Mouse (Mus musculus) heart, embryonic 14.5 days (tissue): ENCODE measurements around the gene Olfr857. TPM values are rescaled to one million over a fixed set of nuclear protein-coding genes. Genes with fewer than 3 reads are reported as not detected.
"Not testable (repeated sequence)": the region's sequence is repeated elsewhere in the genome, so short reads cannot be mapped to it uniquely, and the experiment has no call there.

Experiments used
- ATAC-seq: fragments of 200-750 bp; cut with Nextera tagmentation; 2 replicates; pipeline ENCODE4 v1.8.0; 2017; ENCODE audit warnings: low read depth, moderate TSS enrichment; ENCODE audit not compliant: insufficient number of reproducible peaks, insufficient read depth, low FRiP score
- H3K27ac ChIP-seq, 2 experiments: fragments of 200-500 bp in 1 of 2; fragments of 300-500 bp in 1 of 2; sonication (generic) in 1 of 2; replicated peaks in 1 of 2; 2 replicates each; pipeline ENCODE4 v1.5.1; 2012 to 2014; ENCODE audit warnings: low read depth in 2 of 2, low read length in 2 of 2, control low read depth in 1 of 2, mild to moderate bottlenecking in 1 of 2, mixed read lengths in 1 of 2; ENCODE audit not compliant: control insufficient read depth in 1 of 2, insufficient read depth in 1 of 2
- H3K27me3 ChIP-seq: fragments of 300-500 bp; sonication (generic); 2 replicates; pipeline ENCODE4 v1.6.1; 2014; ENCODE audit warnings: mild to moderate bottlenecking, low read length, control low read depth; ENCODE audit not compliant: control insufficient read depth, insufficient read depth
- H3K36me3 ChIP-seq: fragments of 300-500 bp; sonication (generic); 2 replicates; pipeline ENCODE4 v1.6.1; 2014; ENCODE audit warnings: mild to moderate bottlenecking, control low read depth, low read length, mixed read lengths; ENCODE audit not compliant: control insufficient read depth, insufficient read depth
- H3K4me1 ChIP-seq, 2 experiments: fragments of 200-500 bp in 1 of 2; fragments of 300-500 bp in 1 of 2; sonication (generic) in 1 of 2; 2 replicates each; pipeline ENCODE4 v1.6.1; 2012 to 2014; ENCODE audit warnings: low read length in 2 of 2, control low read depth in 1 of 2, mixed read lengths in 1 of 2; ENCODE audit not compliant: control insufficient read depth in 2 of 2, insufficient read depth in 2 of 2
- H3K4me2 ChIP-seq: fragments of 300-500 bp; sonication (generic); 2 replicates; pipeline ENCODE4 v1.6.1; 2014; ENCODE audit warnings: mild to moderate bottlenecking, low read length
- H3K4me3 ChIP-seq, 2 experiments: fragments of 200-500 bp in 1 of 2; fragments of 300-500 bp in 1 of 2; sonication (generic) in 1 of 2; 2 replicates each; pipeline ENCODE4 v1.5.1; 2012 to 2014; ENCODE audit warnings: low read length in 2 of 2, mild to moderate bottlenecking in 2 of 2, control low read depth in 1 of 2, low read depth in 1 of 2, moderate library complexity in 1 of 2; ENCODE audit not compliant: control insufficient read depth in 1 of 2, insufficient read depth in 1 of 2
- H3K9ac ChIP-seq: fragments of 300-500 bp; sonication (generic); 2 replicates; pipeline ENCODE4 v1.6.1; 2014; ENCODE audit warnings: mild to moderate bottlenecking, low read length
- H3K9me3 ChIP-seq: fragments of 300-500 bp; sonication (generic); 2 replicates; pipeline ENCODE4 v1.6.1; 2016; ENCODE audit warnings: low read length, control low read depth; ENCODE audit not compliant: control insufficient read depth
- WGBS: fragments of 180-500 bp; shearing (Covaris S2); extraction: QIAGEN DNeasy Blood & Tissue Kit; methylation state at CpG from one replicate; pipeline ENCODE4 v1.1.7; 2014; 5-methylcytosine and 5-hydroxymethylcytosine counted together
- polyA plus RNA-seq: library from polyadenylated mRNA; unstranded; fragments of >200 nt; fragmentation: Nextera tagmentation; extraction: Ambion mirVana; gene quantifications from 2 replicates; pipeline ENCODE4 v1.2.1, GENCODE M21; 2014

The Olfr857 gene
- not detected in 2 replicates for polyA plus RNA-seq

DNA sequence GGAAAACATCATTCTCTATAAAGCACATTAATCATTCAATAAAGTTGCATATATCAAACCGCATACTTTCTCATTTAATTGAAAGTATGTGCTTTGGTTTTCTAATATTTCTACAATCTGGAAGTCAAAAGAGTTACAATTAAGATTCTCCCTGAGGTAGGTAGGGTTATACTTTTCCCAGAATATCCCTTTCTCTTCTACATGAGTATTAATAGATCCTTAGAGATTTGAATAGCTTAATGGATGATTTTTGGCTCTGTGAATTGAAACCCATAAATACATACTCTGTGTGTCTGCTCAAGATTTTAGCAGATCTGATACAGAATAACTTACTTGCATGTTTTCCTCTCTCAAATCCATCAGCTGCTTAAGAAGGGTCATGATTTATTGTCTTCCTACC lies at the start of gene Olfr857:
Gene Olfr857 (plus strand): TSS at position 301 of the 400 bp plus-strand sequence.
- no peak for ATAC-seq
- H3K4me1 ChIP-seq, result no peaks in the 10 kb centered on the region
- no peak within 1 kb of the TSS for H3K27ac ChIP-seq
- 77% methylated on average over 1 of the region's 1 CpGs for WGBS
- no peaks in the 10 kb centered on the region for H3K36me3 ChIP-seq
- no peak within 1 kb of the TSS for H3K4me2 ChIP-seq
- H3K27me3 ChIP-seq, result no peaks in the 10 kb centered on the region
- H3K9ac ChIP-seq, result no peak within 1 kb of the TSS
- no peaks in the 10 kb centered on the region for H3K9me3 ChIP-seq
- no peak within 1 kb of the TSS for H3K4me3 ChIP-seq

DNA sequence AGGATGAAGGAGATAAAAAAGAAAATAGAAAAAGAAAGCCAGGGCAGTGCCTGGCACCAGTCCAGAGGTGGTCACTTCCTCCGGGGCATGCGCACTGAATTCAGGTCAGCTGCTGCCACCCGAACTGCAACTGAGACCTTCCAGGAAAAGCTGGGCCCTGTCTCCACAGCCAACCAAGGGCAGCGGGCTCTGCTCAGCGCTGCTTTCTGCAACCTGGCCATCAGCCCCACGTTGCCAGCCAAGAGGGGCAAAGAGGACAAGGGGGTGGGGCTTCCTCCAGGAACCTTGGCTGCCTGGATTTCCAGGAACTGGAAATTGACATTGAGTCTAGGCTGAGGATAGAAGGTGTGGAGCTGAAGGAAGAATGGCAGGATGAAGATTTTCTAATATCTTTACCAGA lies 19.0 kb upstream of the Olfr857 start:
- 85% methylated on average over 6 of the region's 6 CpGs for WGBS
- Histone ChIP-seq H3K4me3 (no peak overlapping the region), H3K27ac (no peak overlapping the region), H3K9ac (no peak overlapping the region), H3K4me2 (no peak overlapping the region), H3K27me3 (no peaks in the 10 kb centered on the region), H3K9me3 (peaks cover 9% of the 10 kb centered on the region), H3K36me3 (no peaks in the 10 kb centered on the region), H3K4me1 (no peaks in the 10 kb centered on the region)
- ATAC-seq, result no peak

DNA sequence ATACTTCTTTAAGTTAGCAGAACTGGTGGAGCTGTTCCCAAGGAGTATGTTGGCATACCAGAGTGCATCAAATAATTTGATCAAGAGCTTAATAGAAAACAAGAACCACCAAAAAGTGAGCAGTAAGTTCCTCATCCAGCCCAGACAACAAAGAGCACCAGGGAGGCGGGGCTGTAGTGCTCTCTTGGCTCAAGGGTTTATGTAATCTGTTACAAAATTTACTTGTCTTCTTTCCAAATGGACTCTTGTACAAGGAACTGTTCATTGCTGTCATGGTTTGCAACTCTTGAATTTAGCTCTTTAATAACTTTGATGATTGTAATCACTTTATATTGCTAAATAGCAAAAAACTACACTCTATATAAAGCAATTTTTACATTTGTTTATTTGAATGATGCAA lies 17.8 kb upstream of the Olfr857 start:
- peaks cover 9% of the 10 kb centered on the region for H3K9me3 ChIP-seq
- no peak overlapping the region for H3K27ac ChIP-seq
- H3K4me3 ChIP-seq, result no peak overlapping the region
- WGBS, result 67% methylated on average over 1 of the region's 1 CpGs
- H3K27me3 ChIP-seq, result no peaks in the 10 kb centered on the region
- H3K36me3 ChIP-seq, result no peaks in the 10 kb centered on the region
- no peak overlapping the region for H3K9ac ChIP-seq
- no peak overlapping the region for H3K4me2 ChIP-seq
- ATAC-seq, result no peak
- no peaks in the 10 kb centered on the region for H3K4me1 ChIP-seq

DNA sequence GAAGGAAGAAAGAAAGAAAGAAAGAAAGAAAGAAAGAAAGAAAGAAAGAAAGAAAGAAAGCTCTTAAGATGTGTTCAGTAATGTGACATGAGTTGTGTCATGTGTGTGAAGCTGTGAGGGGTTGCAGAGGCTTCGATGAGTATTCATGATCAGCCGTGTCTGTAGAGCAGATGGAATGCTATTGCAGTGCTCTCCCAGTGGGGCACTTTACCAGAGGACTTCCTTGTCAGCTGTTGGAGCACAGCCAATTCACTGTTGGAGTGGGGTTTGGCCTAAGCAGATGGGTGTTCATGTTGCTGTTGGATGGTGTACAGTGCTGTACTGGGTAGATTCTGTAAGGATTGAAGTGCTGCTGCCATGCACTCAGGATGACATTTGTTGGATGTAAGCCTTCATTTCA lies 16.8 kb upstream of the Olfr857 start:
- H3K4me1 ChIP-seq, result no peaks in the 10 kb centered on the region
- H3K27ac ChIP-seq, result no peak overlapping the region
- H3K36me3 ChIP-seq, result no peaks in the 10 kb centered on the region
- H3K9me3 ChIP-seq, result peaks cover 9% of the 10 kb centered on the region
- H3K4me3 ChIP-seq, result no peak overlapping the region
- ATAC-seq, result no peak
- H3K9ac ChIP-seq, result no peak overlapping the region
- WGBS, result 62% methylated on average over 2 of the region's 2 CpGs
- H3K4me2 ChIP-seq, result no peak overlapping the region
- H3K27me3 ChIP-seq, result no peaks in the 10 kb centered on the region

DNA sequence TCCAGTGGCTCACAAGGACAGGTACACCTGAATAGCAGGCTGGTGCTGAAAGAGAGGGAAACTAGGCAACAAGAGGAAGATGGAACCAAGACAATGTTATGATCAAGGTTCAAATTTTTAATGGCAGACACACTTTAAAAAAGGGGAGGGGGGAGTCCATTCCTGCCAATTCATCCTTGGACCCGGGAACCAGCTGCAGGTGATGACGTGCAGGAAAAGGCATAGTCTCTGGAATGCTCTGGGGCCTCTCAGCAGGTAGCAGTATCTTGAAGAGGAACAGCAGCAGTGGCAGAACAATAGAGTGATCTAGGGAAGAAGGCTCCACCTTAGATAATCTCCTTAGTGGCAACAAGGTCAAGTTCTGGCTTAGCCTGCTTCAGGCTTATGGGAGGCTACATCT lies 14.9 kb upstream of the Olfr857 start:
- not testable (repeated sequence) for ATAC-seq
- 56% methylated on average over 2 of the region's 2 CpGs for WGBS

DNA sequence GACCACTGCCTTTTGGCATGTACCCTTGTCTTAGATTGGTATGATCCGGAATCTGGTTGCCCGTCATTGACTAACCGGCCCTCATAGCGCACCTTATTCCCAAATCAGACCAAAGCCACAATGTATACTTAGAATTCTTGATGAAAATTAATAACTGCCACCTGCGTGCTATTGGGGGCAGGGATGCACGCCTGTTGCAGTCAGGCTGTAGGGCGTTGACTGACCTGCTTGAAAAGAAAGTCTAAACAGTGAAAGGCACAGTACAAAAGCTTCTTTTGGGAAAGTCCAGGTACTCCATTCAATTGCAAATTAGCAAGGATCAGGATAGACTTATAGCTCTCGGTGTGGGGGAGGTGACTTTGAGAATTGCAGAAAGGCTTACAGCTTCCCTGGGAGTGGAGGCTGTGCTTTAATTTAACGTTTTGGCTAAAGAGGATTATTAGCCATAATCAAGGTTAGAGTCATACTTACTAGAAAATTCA lies 14.3 kb upstream of the Olfr857 start:
- not testable (repeated sequence) for H3K9ac ChIP-seq, H3K4me1 ChIP-seq, H3K4me3 ChIP-seq, H3K27me3 ChIP-seq, ATAC-seq, H3K27ac ChIP-seq, H3K36me3 ChIP-seq, H3K4me2 ChIP-seq
- H3K9me3 ChIP-seq, result peaks cover 12% of the 10 kb centered on the region
- WGBS, result 70% methylated on average over 9 of the region's 9 CpGs

More for the DNA sequence above, 14.9 kb upstream of the Olfr857 start:
- H3K36me3 ChIP-seq, H3K4me2 ChIP-seq, H3K27me3 ChIP-seq, H3K4me3 ChIP-seq, H3K4me1 ChIP-seq, H3K9ac ChIP-seq, H3K27ac ChIP-seq: not testable (repeated sequence)
- peaks cover 12% of the 10 kb centered on the region for H3K9me3 ChIP-seq

DNA sequence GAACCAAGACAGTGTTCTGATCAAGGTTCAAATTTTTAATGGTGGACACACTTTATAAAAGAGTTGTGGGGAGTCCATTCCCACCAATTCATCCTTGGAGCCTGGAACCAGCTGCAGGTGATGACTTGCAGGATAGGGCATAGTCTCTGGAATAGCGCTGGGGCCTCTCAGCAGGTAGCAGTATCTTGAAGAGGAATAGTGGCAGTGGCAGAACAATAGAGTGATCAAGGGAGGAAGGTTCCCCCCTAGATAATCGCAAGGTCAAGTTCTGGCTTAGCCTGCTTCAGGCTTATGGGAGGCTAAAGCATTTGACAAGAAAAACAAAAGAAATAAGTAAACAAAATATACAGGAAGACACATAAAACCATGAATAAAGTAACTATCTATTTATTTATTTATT lies 4.7 kb upstream of the Olfr857 start:
- H3K4me1 ChIP-seq, ATAC-seq: not testable (repeated sequence)
- 63% methylated on average over 2 of the region's 2 CpGs for WGBS

More for the DNA sequence above, 4.7 kb upstream of the Olfr857 start:
- H3K9me3 ChIP-seq, H3K36me3 ChIP-seq, H3K27ac ChIP-seq, H3K4me3 ChIP-seq, H3K27me3 ChIP-seq, H3K9ac ChIP-seq, H3K4me2 ChIP-seq: not testable (repeated sequence)
